ENCODE assay signal across 24 mouse cellular contexts in the genomic region with DNA sequence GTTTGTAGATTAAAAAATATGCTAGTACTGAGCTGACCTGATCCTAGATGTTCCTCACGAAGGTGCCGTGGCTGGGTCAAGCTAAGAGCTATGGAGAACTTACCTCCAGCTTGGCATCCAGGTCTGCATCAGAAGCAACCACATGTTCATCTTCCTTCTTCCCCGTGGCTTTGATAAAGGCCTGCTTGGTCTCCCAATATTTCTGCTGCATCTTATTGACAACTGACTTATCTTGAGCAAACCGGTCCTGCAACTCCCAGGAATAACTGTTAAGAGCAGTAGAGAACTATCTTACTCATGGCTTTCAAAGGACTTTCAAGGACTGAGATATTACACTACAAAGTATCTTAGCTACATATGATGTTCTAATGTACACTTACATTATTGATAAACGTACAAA. TPM values are rescaled to one million over a fixed set of nuclear protein-coding genes. Genes with fewer than 3 reads are reported as not detected.
DNase-seq lines count a peak whose midpoint lies in the region; ATAC-seq and TF ChIP-seq lines count a peak whose summit lies in the region.
"Had no signal": no experiment of that assay in that cellular context is flagged by ENCODE, and none has a peak within 500 bp of the region (broad histone marks: within the 10 kb centered on the region; RNA-seq: fewer than 3 reads in every experiment).

No protein-coding gene starts in this region.

- no peak overlapping the region for H3K4me3 ChIP-seq in stomach, embryonic 16.5 days (replicated peaks; ENCODE audit: low read length)
- no peak overlapping the region for H3K4me3 ChIP-seq in stomach, postnatal 0 days (ENCODE audit: low read depth, low read length)
- no peak overlapping the region for H3K4me3 ChIP-seq in liver, embryonic 12.5 days
- H3K4me3 ChIP-seq in liver, embryonic 15.5 days (replicated peaks): no peak overlapping the region
- H3K4me3 ChIP-seq: embryonic facial prominence, embryonic 12.5 days; embryonic facial prominence, embryonic 15.5 days; forebrain, embryonic 12.5 days; forebrain, embryonic 15.5 days; heart, adult 2 months; hindbrain, embryonic 12.5 days; hindbrain, embryonic 15.5 days had no signal

- ATAC-seq in stomach, embryonic 16.5 days (ENCODE audit: insufficient read depth, low FRiP score): no peak
- ATAC-seq in stomach, postnatal 0 days (ENCODE audit: low FRiP score, low TSS enrichment): no peak
- ATAC-seq in liver, embryonic 12.5 days: peak; percentile 42; the same call in 1 of the 2 replicates
- ATAC-seq in liver, embryonic 15.5 days (ENCODE audit: insufficient read depth): peak; percentile 40
- ATAC-seq: forebrain, embryonic 15.5 days; Patski had no signal

- no peaks in the 10 kb centered on the region for H3K27me3 ChIP-seq in stomach, embryonic 16.5 days (ENCODE audit: control insufficient read depth, insufficient read depth, low read length)
- no peaks in the 10 kb centered on the region for H3K27me3 ChIP-seq in stomach, postnatal 0 days (ENCODE audit: control insufficient read depth, insufficient read depth, low read length)
- H3K27me3 ChIP-seq in liver, embryonic 12.5 days (replicated peaks): no peaks in the 10 kb centered on the region
- H3K27me3 ChIP-seq in liver, embryonic 15.5 days: no peaks in the 10 kb centered on the region
- H3K27me3 ChIP-seq: CH12.LX; embryonic facial prominence, embryonic 12.5 days; embryonic facial prominence, embryonic 15.5 days; forebrain, embryonic 12.5 days; forebrain, embryonic 15.5 days; hindbrain, embryonic 12.5 days; hindbrain, embryonic 15.5 days had no signal

- 0 out of 2 replicates have a peak overlapping the region, but pooled peaks have one; percentile 14 for H3K27ac ChIP-seq in stomach, embryonic 16.5 days (ENCODE audit: low read length)
- H3K27ac ChIP-seq in stomach, postnatal 0 days (replicated peaks): no peak overlapping the region
- H3K27ac ChIP-seq in liver, embryonic 12.5 days: no peak overlapping the region
- no peak overlapping the region for H3K27ac ChIP-seq in liver, embryonic 15.5 days (replicated peaks)
- H3K27ac ChIP-seq: embryonic facial prominence, embryonic 12.5 days; embryonic facial prominence, embryonic 15.5 days; forebrain, embryonic 12.5 days; forebrain, embryonic 15.5 days; heart, adult 2 months; hindbrain, embryonic 12.5 days; hindbrain, embryonic 15.5 days had no signal

- no peaks in the 10 kb centered on the region for H3K4me1 ChIP-seq in stomach, embryonic 16.5 days (ENCODE audit: control insufficient read depth, insufficient read depth, low read length)
- no peaks in the 10 kb centered on the region for H3K4me1 ChIP-seq in stomach, postnatal 0 days (replicated peaks; ENCODE audit: control insufficient read depth, insufficient read depth)
- peaks cover 21% of the 10 kb centered on the region for H3K4me1 ChIP-seq in liver, embryonic 12.5 days
- peaks cover 23% of the 10 kb centered on the region for H3K4me1 ChIP-seq in liver, embryonic 15.5 days (replicated peaks)
- H3K4me1 ChIP-seq: embryonic facial prominence, embryonic 12.5 days; embryonic facial prominence, embryonic 15.5 days; forebrain, embryonic 12.5 days; forebrain, embryonic 15.5 days; hindbrain, embryonic 12.5 days; hindbrain, embryonic 15.5 days had no signal

- TF ChIP-seq CTCF in stomach, postnatal 0 days (IDR thresholded peaks at IDR 0.05; ENCODE audit: low read depth): no peak

- 87% methylated on average over 5 of the region's 5 CpGs for WGBS in stomach, embryonic 16.5 days
- 81% methylated on average over 5 of the region's 5 CpGs for WGBS in stomach, postnatal 0 days
- 56% methylated on average over 5 of the region's 5 CpGs for WGBS in liver, embryonic 12.5 days (ENCODE audit: insufficient replicate concordance)
- 46% methylated on average over 5 of the region's 5 CpGs for WGBS in liver, embryonic 15.5 days (ENCODE audit: insufficient replicate concordance)

- H3K9ac ChIP-seq in stomach, embryonic 16.5 days (ENCODE audit: low read length): no peak overlapping the region
- H3K9ac ChIP-seq in stomach, postnatal 0 days (ENCODE audit: low read length): no peak overlapping the region
- no peak overlapping the region for H3K9ac ChIP-seq in liver, embryonic 12.5 days
- H3K9ac ChIP-seq in liver, embryonic 15.5 days: no peak overlapping the region
- H3K9ac ChIP-seq: embryonic facial prominence, embryonic 12.5 days; embryonic facial prominence, embryonic 15.5 days; forebrain, embryonic 12.5 days; forebrain, embryonic 15.5 days; hindbrain, embryonic 12.5 days; hindbrain, embryonic 15.5 days had no signal

- no peak overlapping the region for H3K4me2 ChIP-seq in stomach, embryonic 16.5 days (ENCODE audit: low read depth, low read length)
- no peak overlapping the region for H3K4me2 ChIP-seq in stomach, postnatal 0 days (replicated peaks; ENCODE audit: low read depth)
- H3K4me2 ChIP-seq in liver, embryonic 12.5 days: no peak overlapping the region
- no peak overlapping the region for H3K4me2 ChIP-seq in liver, embryonic 15.5 days
- H3K4me2 ChIP-seq: embryonic facial prominence, embryonic 12.5 days; embryonic facial prominence, embryonic 15.5 days; forebrain, embryonic 12.5 days; forebrain, embryonic 15.5 days; heart, embryonic 11.5 days; hindbrain, embryonic 12.5 days; hindbrain, embryonic 15.5 days had no signal

- no peaks in the 10 kb centered on the region for H3K9me3 ChIP-seq in stomach, embryonic 16.5 days (replicated peaks; ENCODE audit: control insufficient read depth, low read length)
- H3K9me3 ChIP-seq in stomach, postnatal 0 days (ENCODE audit: control insufficient read depth, low read length): no peaks in the 10 kb centered on the region
- H3K9me3 ChIP-seq in liver, embryonic 12.5 days (replicated peaks): no peaks in the 10 kb centered on the region
- H3K9me3 ChIP-seq in liver, embryonic 15.5 days (replicated peaks): no peaks in the 10 kb centered on the region
- H3K9me3 ChIP-seq: embryonic facial prominence, embryonic 12.5 days; embryonic facial prominence, embryonic 15.5 days; forebrain, embryonic 12.5 days; forebrain, embryonic 15.5 days; G1E; hindbrain, embryonic 12.5 days; hindbrain, embryonic 15.5 days had no signal

- TF ChIP-seq EP300 in stomach, postnatal 0 days (optimal IDR thresholded peaks at IDR 0.05): no peak

- H3K36me3 ChIP-seq in stomach, embryonic 16.5 days (ENCODE audit: control insufficient read depth, insufficient read depth, low read length): no peaks in the 10 kb centered on the region
- no peaks in the 10 kb centered on the region for H3K36me3 ChIP-seq in stomach, postnatal 0 days (ENCODE audit: control insufficient read depth, insufficient read depth, low read length)
- H3K36me3 ChIP-seq in liver, embryonic 12.5 days: no peaks in the 10 kb centered on the region
- H3K36me3 ChIP-seq in liver, embryonic 15.5 days (replicated peaks): no peaks in the 10 kb centered on the region
- H3K36me3 ChIP-seq: embryonic facial prominence, embryonic 12.5 days; embryonic facial prominence, embryonic 15.5 days; forebrain, embryonic 12.5 days; forebrain, embryonic 15.5 days; G1E; hindbrain, embryonic 12.5 days had no signal

- DNase-seq in stomach, postnatal 0 days (ENCODE audit: low spot score): no peak
- DNase-seq in urinary bladder, postnatal 36 days (ENCODE audit: low spot score in 2 of 2): no peak
- DNase-seq in cerebellum, postnatal 10 days: no peak
- no peak for DNase-seq in natural killer cell, adult 2 months (ENCODE audit: low spot score in 2 of 2)
- DNase-seq: adrenal gland, postnatal 10 days; B cell, adult 2 months; cerebellum, adult 18-20 months; cerebellum, adult 9-10 months; cerebellum, postnatal 25 days; gastrocnemius, postnatal 25 days; heart, adult 2 months had no signal

RNA-seq across cellular contexts. Expression of a gene that starts 23.8 kb away (rescaled TPM):
- polyA plus RNA-seq in stomach, embryonic 16.5 days (2015; fragmentation: Nextera tagmentation; extraction: Ambion mirVana): 35.6 and 35.7 TPM in 2 replicates
- 44.7 and 46.9 TPM in 2 replicates for polyA plus RNA-seq in stomach, postnatal 0 days (2015; fragmentation: Nextera tagmentation; extraction: Ambion mirVana)
- polyA plus RNA-seq in liver, embryonic 12.5 days (2016; fragmentation: Nextera tagmentation; extraction: Ambion mirVana): 8.8 TPM in 2 replicates
- polyA plus RNA-seq in liver, embryonic 15.5 days (2015; fragmentation: Nextera tagmentation; extraction: Ambion mirVana): 5.3 and 5.6 TPM in 2 replicates

Comparison
In these comparisons a context has a peak if more than half of its experiments do, and no peak if none do; other contexts are left out.
1. ATAC-seq: peak in liver, embryonic 12.5 days (single experiment) and liver, embryonic 15.5 days (single experiment); none in stomach, embryonic 16.5 days (single experiment) and stomach, postnatal 0 days (single experiment).